Mouse (Mus musculus) brain, adult 2 months (tissue): ENCODE data around the gene B9d1.

ENCODE experiments used
- DNase-seq: peaks from one replicate; pipeline ENCODE4 v3.0.0; 2011; ENCODE audit warnings: low read depth, low spot score

B9d1 gene

DNA sequence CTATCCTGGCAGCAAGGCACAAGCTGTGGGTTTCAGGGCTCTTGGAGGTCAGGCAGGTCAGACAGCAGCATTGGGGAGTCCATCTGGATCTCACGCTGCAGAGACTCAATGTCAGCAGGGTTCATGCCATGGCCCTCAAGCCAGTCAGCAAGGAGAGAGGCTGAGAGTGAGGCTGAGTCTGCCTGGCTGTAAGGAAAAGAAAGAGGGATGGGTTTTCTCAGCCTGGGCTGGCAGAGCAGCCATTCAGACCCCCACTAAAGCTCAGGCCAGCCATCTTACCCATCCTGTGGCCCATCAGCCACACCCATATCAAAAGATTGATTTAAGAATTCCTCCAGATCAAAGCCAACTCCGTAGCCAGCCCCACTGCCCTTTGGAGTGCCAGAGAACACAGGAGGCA, 15.9 kb upstream of the B9d1 start:
- DNase-seq: no peak

DNA sequence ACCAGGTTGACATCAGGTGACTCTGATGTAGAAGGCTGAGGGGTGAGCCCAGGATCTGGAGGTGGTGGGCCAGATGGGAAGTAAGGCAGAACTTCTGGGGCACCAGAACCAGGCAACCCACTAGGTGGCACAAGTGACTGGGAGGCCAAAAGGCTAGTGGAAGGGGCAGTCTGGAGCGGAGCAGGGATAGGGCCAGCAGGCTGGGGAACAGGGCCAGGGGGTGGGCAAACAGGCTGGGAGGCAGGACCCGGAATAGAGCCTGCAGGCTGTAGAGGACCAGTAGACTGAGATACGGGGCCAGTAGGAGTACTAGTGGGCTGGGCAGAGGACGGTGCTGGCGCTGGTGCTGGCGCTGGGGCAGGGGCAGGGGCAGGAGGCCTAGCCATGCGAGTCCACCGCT, 15.1 kb upstream of the B9d1 start:
- no peak for DNase-seq

DNA sequence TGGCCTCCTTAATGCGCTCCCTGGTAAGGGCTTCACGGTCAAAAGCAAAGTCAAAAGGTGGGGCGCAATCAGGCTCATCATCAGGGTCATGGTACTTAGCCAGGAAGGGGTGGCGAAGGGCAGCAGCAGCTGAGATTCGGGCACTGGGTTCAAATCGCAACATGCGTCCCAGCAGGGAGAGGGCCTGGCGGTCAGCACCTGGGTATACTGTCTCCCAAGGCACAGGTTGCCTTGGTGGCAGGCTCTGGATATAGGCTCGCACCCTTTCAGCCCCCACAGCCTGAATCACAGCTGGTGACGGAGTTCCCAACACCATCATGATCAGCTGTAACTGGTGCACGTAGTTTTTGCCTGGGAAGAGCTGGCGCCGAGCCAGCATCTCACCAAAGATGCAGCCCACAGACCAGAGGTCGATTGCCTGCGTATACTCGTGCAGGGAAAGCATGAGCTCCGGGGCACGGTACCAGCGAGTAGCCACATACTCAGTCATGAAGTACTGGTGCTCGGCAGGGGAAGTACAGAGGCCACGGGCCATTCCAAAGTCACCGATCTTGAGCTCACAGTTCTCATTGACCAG, 13.9 kb upstream of the B9d1 start:
- DNase-seq: no peak

DNA sequence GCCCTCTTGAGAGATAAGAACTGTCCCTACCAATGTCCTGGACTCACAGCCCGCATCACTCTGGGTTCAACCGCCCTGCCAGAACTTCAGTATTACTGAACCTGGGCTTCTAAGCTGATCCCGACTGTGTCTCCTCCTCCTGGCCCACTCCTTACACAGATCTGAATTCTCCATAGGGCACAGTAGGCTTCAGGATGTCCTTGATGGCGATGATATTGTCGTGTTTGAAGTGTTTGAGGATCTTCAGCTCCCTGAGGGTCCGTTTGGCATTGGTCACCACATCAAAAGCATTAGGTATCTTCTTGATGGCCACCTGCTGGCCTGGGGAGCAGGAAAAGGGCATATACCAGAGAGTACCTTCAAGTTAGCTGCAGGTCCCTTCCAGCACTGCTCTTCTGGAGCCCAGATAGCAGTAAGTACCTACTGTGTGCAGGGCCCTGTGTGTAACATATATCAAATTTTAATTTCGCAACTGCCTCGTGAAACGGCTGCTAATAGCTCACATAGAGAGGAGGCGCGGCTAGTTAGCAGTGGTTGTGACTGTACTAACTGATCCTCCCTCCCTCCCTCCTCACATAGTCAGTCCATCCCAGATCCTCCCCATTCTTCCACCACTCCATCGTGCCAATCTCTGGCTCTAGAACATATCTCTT, 12.1 kb upstream of the B9d1 start:
- no peak for DNase-seq

DNA sequence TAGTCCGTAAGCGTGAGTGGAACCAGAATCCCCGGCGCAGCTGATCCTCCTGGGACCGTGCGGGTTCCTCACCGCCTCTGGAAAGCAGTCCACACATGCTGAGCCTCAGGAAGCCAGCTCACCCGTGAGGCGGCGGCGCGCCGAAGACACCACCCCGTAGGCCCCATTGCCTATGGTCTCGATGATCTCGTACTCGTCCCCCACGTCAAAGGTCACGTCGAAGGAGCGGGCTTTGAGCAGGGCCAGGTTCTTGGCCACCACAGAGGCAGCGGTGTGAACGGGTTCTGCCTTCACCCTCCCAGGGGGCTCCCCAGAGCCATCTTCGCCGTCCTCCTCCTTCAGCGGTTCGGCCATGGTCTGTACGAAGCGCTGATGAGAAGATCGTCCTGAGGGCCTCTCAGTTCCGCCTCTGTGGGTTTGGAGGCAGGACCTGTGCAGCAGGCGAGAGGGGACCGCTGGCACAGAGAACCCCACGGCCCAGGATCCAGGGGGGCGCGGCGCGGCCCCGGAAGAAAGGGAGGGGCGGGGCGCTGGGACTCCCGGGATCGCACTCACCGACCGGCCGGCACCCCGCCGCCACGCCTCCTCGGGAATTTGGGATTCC, 11.3 kb upstream of the B9d1 start:
- DNase-seq: peak; percentile 49

DNA sequence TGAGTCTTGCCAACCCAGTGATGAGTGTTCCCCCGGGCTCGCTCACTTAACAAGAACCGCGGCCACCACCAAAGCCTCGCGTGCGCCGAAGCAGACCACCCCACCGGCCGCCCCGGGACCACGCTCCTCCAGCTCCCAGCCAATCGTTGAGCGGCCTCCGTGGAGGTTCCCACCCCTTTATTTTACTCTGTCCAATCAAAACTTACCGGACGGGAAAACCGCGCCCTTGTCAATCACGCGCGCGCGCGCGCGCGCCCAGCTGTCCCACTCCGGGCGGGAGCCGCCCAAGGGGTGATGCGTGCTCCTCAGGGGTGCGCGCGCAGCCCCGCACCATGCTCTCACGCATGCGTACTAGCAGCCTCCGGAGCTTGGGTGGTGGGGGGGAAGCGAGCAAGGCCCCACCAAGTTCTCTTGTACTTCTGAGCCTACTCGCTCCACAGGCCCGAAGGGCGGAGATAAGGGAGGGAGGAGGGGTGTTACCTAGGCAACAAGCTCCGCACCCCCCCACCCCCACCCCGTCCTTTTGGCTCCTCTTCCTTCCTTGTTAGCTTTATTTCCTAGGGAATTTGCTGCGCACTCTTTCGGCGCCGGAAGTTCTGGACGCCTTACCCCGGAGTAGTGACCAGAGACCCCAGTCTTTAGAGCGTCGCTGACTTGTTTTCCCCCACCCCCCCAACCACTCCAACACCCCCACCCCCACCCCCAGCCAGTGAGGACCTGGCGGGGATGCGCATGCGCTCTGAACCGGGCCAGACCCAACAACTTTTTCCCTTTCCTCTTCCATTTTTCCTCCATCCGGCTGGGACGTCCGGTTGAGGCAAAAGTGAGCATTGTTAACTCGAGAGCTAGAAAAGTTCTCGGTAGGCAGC, 10.6 kb upstream of the B9d1 start, which contains the start of gene Mapk7:
Mapk7 (minus strand) TSS at position 278 of the 869 bp plus-strand sequence.
- peak; percentile 98 for DNase-seq

DNA sequence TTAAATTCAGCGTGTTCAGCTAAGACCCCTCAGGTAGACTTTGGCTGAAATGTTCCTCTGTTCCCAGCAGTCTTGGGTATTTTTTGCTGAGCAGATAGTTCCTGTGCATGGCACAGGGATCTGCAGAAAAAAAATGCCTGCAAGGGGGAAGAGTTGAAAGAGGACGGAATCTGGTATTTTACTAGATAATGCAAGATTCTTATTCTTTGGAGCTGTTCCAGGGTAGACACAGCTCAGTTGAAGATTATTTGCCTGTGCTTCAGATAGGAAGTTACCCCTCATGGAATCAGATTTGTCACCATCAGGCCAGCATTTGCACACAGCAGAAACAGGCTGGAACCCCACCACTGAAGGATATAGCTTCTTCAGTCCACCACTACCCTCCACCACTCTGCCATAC, 9.4 kb upstream of the B9d1 start:
- DNase-seq: no peak

DNA sequence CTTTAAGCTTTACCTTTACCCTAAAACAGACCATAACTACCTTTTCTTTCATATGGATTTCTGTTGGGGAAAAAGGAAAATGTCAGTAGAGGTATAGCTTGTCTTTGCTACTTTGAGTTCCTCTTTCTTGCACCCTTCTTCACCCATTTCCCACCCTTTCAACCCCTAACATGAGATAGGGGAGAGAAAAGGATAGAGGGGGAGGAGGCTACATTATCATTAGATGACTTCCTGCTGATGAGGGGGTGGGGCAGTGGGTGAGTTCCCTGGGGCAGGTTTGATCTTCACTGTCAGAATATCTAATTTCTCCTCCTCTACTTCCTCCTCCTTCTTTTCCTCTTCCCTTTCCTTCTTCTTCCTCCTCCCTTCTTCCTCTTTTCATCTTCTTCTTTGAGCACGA, 7.5 kb upstream of the B9d1 start:
- no peak for DNase-seq

DNA sequence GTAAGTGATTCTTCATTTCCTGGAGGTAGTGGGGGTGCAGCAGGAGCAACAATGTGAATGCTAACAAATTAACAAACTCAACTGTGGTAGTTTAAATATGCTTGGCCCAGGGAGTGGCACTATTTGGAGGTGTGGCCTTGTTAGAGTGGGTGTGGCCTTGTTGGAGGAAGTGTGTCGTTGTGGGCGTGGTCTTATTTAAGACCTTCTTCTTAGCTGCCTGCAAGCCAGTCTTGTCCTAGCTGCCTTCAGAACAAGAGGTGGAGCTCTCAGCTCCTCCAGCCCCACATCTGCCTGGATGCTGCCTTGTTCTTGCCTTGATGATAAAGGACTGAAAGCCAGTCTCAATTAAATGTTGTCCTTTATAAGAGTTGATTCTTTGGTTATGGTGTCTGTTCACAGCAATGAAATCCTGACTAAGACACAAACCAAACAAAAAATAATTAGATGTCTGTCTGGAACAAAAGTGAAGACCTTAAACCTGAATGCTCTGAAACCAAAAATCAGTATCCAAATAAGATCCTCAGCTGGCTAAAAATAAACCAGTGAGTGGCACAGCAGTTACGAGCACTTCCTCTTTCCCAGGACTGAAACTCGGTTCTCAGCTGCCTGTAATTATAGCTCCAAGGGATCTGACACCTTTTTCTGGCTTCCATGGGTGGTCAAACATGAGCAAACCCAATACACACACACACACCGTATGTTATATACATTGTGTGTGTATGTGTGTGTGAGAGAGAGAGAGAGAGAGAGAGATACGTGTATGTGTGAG, 6.0 kb upstream of the B9d1 start:
- DNase-seq: no peak

DNA sequence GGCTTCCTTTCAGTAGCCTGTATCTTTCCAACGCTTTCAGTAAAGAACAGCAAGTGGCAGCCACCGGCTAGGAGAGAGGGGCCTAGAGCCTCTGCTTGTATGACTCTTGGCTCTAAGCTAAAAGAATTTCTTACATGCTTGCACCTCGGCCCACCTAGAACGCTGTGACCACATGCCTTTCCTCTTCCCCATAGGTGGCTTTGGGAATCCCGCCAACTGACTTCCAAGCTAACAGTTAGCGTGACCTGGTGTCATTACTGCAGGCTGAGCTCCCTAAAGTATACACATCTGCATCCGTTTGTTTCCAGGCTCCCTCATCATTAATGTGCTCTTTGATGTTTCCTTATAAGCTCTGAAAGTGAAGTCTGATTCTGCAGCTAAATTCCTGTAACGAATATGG, 1.0 kb upstream of the B9d1 start:
- no peak for DNase-seq

DNA sequence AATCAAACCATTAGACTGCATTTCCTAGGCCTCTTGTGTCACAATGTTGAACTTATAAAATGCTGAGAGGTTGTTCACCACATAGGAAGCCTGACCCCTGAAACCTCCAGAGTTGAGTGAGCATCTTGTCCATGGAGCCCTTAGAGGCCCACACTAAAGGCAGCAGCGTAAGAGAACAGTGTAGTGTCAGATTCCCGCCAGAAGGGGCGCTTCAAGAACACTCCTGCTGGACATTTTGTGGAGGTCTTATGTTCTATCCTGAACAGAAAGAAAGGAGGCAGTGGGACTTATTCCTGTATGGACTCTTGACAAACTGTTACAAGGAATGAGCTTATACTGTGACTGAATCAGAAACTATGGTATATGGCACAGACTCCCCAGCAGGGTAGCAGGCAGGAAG, 10.0 kb downstream of the B9d1 start:
- peak; percentile 59 for DNase-seq

DNA sequence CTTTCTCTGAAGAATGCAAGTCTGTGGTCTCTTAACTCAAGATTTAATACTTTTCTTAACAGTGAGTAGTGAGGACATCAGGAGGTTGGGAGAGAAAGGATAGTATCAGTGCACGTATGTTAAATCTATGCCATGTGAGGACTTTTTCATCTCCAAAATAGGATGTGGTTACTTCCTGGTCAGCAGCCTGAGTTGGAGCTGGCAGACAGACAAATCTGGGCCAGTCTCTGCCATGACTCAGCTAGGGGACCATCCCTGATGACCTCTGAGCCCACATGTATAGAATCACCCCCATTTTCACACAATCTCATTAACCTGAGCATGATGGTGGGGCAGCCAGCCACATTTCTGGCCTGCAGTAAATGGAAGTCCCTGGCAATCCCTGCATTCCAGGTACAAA, 13.0 kb downstream of the B9d1 start:
- DNase-seq: no peak

DNA sequence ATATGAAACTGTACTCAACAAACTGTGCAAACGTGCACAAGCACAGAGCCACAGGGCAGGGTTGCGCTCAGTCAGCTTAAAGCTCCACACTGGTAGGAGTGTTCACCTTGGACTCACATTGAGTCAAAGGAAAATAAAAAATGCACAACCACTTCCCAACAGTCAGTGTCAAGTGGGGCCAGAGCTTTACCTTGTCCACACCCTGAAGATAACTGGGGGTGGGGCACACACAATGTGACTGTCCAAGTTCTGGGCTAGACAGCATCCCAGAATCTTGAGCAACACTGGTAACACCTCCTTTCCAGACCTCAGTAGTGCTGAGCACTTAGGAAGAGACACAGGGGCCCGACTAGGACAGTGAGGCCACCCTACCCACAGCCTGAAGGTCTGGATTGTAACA, 13.9 kb downstream of the B9d1 start:
- no peak for DNase-seq

DNA sequence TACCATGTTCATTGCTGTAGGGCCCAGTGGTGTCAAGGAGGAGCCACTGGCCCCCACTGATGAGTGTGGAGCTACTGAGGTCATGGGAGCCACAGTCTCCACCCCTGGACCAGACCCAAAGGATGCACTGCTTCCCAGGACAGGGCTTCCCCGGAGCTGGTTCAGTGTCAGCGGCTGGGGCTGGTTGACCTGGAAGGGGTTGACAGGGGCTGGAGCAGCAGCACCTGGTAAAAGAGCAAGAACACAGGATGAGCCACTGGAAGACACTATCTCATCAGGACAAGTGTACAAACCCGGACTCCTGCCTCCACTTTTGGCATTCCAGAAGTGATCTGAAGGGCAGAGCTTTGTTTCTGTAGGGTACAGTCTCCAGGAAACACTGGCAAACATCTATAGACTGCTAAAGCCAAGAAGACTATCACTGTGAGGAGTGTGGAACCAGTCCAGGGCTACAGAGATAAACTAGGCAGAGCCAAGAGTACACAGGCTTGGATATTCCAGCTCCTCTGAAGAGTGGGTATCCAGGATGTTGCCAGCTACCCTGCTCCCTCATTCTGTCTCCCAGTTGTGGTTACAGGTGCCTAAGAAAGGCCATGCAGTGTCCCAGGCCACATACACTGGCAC, 14.7 kb downstream of the B9d1 start:
- DNase-seq: no peak

DNA sequence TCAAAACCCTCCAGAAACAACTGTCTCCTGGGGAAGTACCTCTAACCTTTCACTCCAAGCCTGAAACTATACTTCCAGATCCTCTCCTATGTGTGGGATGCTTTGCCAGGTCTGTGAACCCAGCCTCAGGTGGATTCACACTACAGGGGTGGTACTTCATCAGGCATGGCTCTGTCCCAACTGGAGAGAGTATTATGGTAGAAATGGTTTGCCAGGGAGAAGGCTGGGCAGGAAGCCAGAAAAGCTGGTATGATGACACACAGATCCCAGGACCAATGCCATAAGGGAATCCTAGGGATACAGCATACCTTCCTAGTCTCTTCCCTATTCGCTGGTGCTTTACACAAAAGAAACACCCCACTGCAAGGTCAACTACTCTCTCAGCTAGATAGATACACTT, 21.9 kb downstream of the B9d1 start:
- DNase-seq: peak; percentile 92

DNA sequence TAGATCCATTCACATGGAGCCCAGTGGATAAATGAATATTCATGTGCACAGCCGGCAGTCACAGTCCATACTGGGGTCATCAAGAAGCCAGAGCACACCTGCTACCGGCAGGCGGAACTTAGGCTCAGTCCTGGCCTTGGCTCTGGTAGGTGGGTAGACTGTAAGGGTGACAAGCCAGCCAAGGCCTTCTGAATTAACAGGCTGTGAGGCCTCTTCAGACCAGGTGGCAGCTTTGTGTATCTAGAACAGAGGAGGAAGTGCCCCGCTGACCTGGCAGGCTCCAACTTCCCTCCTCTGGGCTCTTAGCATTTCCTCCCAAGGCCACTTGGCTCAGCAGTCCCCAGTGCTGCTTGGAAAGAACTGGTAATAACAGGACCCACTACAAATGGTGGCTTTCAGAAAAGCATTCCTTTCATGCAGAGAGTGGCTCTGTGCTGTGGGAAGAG, 24.3 kb downstream of the B9d1 start:
- peak; percentile 97 for DNase-seq

DNA sequence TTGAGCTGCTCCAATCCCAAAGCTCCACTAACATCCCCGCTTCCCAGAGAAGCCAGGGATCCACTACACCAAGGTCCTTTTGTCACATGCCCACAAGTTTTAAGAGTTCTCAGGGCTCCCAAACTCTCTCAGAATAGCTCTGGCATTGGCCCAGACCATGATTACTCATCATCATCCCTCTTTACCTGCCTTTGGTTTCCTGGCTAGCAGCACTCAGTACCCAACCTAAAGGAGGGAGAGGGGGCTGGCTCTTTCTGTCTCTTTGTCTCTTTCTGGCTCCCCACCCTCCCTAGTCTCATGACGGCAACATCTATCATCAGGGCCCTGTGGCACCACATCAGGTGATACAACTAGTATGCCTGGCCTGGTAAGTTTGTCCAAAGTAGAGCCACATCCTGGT, 27.9 kb downstream of the B9d1 start:
- peak; percentile 40 for DNase-seq

DNA sequence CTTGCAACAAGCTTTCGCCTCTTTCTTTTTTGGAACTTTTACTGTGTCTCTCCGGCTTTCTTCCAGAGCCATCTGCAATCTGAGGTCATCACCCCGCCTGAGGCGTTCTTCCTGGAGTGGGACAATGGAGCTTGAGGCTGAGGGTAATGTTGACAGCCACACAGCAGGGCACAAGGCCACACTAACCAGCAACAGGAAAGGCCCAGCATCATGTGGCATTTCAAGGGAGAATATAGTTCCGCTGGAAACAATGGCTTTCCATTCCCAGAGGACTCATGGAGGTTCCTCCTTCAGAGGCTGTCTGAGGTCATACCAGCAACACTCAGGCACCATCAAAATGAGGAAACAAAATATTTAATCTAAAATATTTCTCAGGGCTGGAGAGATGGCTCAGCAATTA, 28.6 kb downstream of the B9d1 start:
- DNase-seq: peak; percentile 56

DNA sequence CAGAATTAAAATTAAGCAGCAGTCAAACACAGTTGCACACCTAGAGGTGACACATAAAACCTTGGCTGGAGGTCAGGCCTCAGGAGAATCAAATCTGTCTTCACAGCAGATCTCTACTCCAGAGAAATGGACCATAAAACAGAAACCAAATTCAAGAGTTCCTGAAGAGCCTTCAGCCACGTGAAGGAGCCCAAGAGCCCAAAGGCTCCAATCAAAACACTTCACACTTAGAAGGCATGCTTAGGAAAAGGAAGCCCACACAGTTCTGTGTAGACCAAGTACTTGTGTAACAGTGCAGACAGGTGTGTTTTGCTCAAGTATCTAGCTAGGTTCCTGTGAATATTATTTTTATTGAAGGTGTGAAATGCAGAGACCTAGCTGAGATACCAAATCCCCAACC, 30.6 kb downstream of the B9d1 start:
- DNase-seq: no peak

DNA sequence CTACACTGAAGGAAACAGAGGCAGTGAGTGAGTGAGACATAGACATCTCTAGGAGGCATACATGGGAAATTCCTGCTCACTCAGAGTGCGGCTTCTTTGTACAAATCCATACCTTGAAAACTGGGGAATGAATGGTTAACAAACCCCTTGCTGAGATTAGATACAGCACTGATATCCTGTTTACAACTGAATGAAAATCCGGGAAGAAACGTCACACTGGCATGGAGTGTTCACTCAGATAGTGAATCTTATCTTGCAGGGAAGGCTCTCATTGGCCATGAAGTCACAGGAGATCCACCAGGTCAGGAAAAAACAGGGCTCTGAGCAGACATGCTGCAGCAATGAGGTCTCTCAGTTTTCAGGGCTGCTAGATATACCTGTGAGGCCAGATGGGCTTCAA, 32.0 kb downstream of the B9d1 start:
- DNase-seq: no peak

DNA sequence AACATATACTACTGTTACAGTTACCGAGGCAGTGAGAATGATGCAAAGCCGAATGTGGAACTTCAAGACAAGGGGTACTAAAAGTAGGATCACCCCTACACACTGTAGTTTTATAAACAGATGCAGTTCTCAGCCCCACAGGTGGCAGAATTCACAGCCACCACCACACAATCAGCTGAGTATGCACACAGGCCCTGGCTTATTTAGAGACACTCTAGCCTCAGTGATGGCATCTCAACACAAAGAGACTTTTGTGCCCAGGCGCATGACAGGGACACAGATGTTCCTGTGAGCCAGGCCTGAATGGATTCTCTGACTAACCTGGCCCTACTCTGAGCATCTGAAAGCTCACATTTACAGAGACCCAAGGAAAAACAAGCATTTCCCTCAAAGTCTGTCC, 32.4 kb downstream of the B9d1 start:
- peak; percentile 92 for DNase-seq
